Mouse (Mus musculus): ENCODE data around the gene Tm4sf5.
"Not testable (repeated sequence)": the region's sequence is repeated elsewhere in the genome, so short reads cannot be mapped to it uniquely, and the experiment has no call there.

Gene Tm4sf5

GRCm38 (mm10) chr11:70509753-70510564 is 4.9 kb downstream of the Tm4sf5 start:
- DNase-seq (ENCODE audit: low read depth, low spot score): no peak

GRCm38 (mm10) chr11:70511242-70511641 is 6.2 kb downstream of the Tm4sf5 start:
- DNase-seq (ENCODE audit: low read depth, low spot score): no peak

- DNase-seq (ENCODE audit: low read depth, low spot score): no peak
Measured at GRCm38 (mm10) chr11:70511825-70512224, 6.8 kb downstream of the Tm4sf5 start.

GRCm38 (mm10) chr11:70512709-70513342 is 7.8 kb downstream of the Tm4sf5 start:
- DNase-seq (ENCODE audit: low read depth, low spot score): no peak

GRCm38 (mm10) chr11:70513520-70513919 is 8.5 kb downstream of the Tm4sf5 start:
- no peak for DNase-seq (ENCODE audit: low read depth, low spot score)

- no peak for DNase-seq (ENCODE audit: low read depth, low spot score)
Measured at GRCm38 (mm10) chr11:70514288-70514687, 9.2 kb downstream of the Tm4sf5 start, which contains the start of gene Vmo1. TSS of gene Vmo1 (minus strand) at chr11:70514616.

GRCm38 (mm10) chr11:70516352-70516751 is 11.3 kb downstream of the Tm4sf5 start:
- peak; percentile 57 for DNase-seq (ENCODE audit: low read depth, low spot score)

GRCm38 (mm10) chr11:70518436-70518835 is 13.4 kb downstream of the Tm4sf5 start:
- no peak for DNase-seq (ENCODE audit: low read depth, low spot score)

GRCm38 (mm10) chr11:70518923-70519322 is 13.9 kb downstream of the Tm4sf5 start, which contains the start of gene Gltpd2:
TSS of gene Gltpd2 (plus strand) at chr11:70519196.
- DNase-seq (ENCODE audit: low read depth, low spot score): no peak

- no peak for DNase-seq (ENCODE audit: low read depth, low spot score)
Measured at GRCm38 (mm10) chr11:70520178-70520769, 15.2 kb downstream of the Tm4sf5 start.

- not testable (repeated sequence) for DNase-seq (ENCODE audit: low read depth, low spot score)
Measured at GRCm38 (mm10) chr11:70523306-70523989, 18.4 kb downstream of the Tm4sf5 start.

GRCm38 (mm10) chr11:70524782-70525181 is 19.7 kb downstream of the Tm4sf5 start:
- no peak for DNase-seq (ENCODE audit: low read depth, low spot score)

GRCm38 (mm10) chr11:70525184-70525678 is 20.2 kb downstream of the Tm4sf5 start, which contains the start of gene Psmb6:
TSS of gene Psmb6 (plus strand) at chr11:70525367.
- DNase-seq (ENCODE audit: low read depth, low spot score): peak; percentile 93

GRCm38 (mm10) chr11:70525726-70526125 is 20.7 kb downstream of the Tm4sf5 start:
- DNase-seq (ENCODE audit: low read depth, low spot score): no peak

- no peak for DNase-seq (ENCODE audit: low read depth, low spot score)
Measured at GRCm38 (mm10) chr11:70526211-70526610, 21.2 kb downstream of the Tm4sf5 start.

- no peak for DNase-seq (ENCODE audit: low read depth, low spot score)
Measured at GRCm38 (mm10) chr11:70528610-70529009, 23.6 kb downstream of the Tm4sf5 start.

- DNase-seq (ENCODE audit: low read depth, low spot score): not testable (repeated sequence)
Measured at GRCm38 (mm10) chr11:70531065-70531464, 26.0 kb downstream of the Tm4sf5 start.

- no peak for DNase-seq (ENCODE audit: low read depth, low spot score)
Measured at GRCm38 (mm10) chr11:70532839-70533238, 27.8 kb downstream of the Tm4sf5 start, which contains the start of gene Gm40193. TSS of gene Gm40193 (minus strand) at chr11:70532939.

- DNase-seq (ENCODE audit: low read depth, low spot score): no peak
Measured at GRCm38 (mm10) chr11:70539423-70539822, 34.4 kb downstream of the Tm4sf5 start.

- peak; percentile 64 for DNase-seq (ENCODE audit: low read depth, low spot score)
Measured at GRCm38 (mm10) chr11:70539877-70540587, 35.0 kb downstream of the Tm4sf5 start, which contains the start of gene Pld2. TSS of gene Pld2 (plus strand) at chr11:70540064.

- DNase-seq (ENCODE audit: low read depth, low spot score): no peak
Measured at GRCm38 (mm10) chr11:70540928-70541327, 35.9 kb downstream of the Tm4sf5 start.
